Mouse (Mus musculus) lung, embryonic 14.5 days (tissue): ENCODE measurements around the gene Fmnl2. TPM values are rescaled to one million over a fixed set of nuclear protein-coding genes. Genes with fewer than 3 reads are reported as not detected.

ENCODE experiments used
- ATAC-seq: fragments of 200-750 bp; cut with Nextera tagmentation; 2 replicates; pipeline ENCODE4 v1.8.0; 2017; ENCODE audit warnings: mild to moderate bottlenecking, moderate TSS enrichment, moderate library complexity; ENCODE audit not compliant: insufficient read depth
- DNase-seq: peaks from one replicate; pipeline ENCODE4 v3.0.0-alpha.2; 2015
- H3K27ac ChIP-seq: fragments of 300-500 bp; sonication (generic); 2 replicates; pipeline ENCODE4 v1.5.1; 2014; ENCODE audit warnings: low read depth, mild to moderate bottlenecking, moderate library complexity
- H3K27me3 ChIP-seq: fragments of 300-500 bp; sonication (generic); 2 replicates; pipeline ENCODE4 v1.6.1; 2014; ENCODE audit warnings: low read length, control low read depth; ENCODE audit not compliant: insufficient read depth
- H3K36me3 ChIP-seq: fragments of 300-500 bp; sonication (generic); 2 replicates; pipeline ENCODE4 v1.6.1; 2014; ENCODE audit warnings: control low read depth; ENCODE audit not compliant: insufficient read depth
- H3K4me1 ChIP-seq: fragments of 300-500 bp; sonication (generic); 2 replicates; pipeline ENCODE4 v1.6.1; 2014; ENCODE audit warnings: antibody characterized with exemption, control low read depth; ENCODE audit not compliant: insufficient read depth
- H3K4me2 ChIP-seq: fragments of 300-500 bp; sonication (generic); 2 replicates; pipeline ENCODE4 v1.6.1; 2014; ENCODE audit warnings: mild to moderate bottlenecking
- H3K4me3 ChIP-seq: fragments of 300-500 bp; sonication (generic); 2 replicates; pipeline ENCODE4 v1.5.1; 2014; ENCODE audit warnings: low read depth, low read length
- H3K9ac ChIP-seq: fragments of 300-500 bp; sonication (generic); 2 replicates; pipeline ENCODE4 v1.6.1; 2014
- H3K9me3 ChIP-seq: fragments of 300-500 bp; sonication (generic); 2 replicates; pipeline ENCODE4 v1.6.1; 2016; ENCODE audit warnings: low read depth, low read length, control low read depth
- CTCF ChIP-seq: IDR thresholded peaks from 2 replicates; pipeline ENCODE4 v1.5.1; 2016; ENCODE audit warnings: antibody characterized with exemption, low read depth
- WGBS: fragments of 180-500 bp; shearing (Covaris S2); extraction: QIAGEN DNeasy Blood & Tissue Kit; methylation state at CpG from one replicate; pipeline ENCODE4 v1.1.7; 2014; 5-methylcytosine and 5-hydroxymethylcytosine counted together
- polyA plus RNA-seq: library from polyadenylated mRNA; unstranded; fragments of >200 nt; fragmentation: Nextera tagmentation; extraction: Ambion mirVana; gene quantifications from 2 replicates; pipeline ENCODE4 v1.2.1, GENCODE M21; 2014

The Fmnl2 gene
- polyA plus RNA-seq, 1 experiment from 2014 or later, result 5.0 TPM

- DNase-seq (no peak), ATAC-seq (no peak)
- H3K27me3 ChIP-seq, result no peaks in the 10 kb centered on the region
- no peaks in the 10 kb centered on the region for H3K36me3 ChIP-seq
- TF ChIP-seq CTCF, result no peak
- H3K27ac ChIP-seq, result no peak overlapping the region
- no peaks in the 10 kb centered on the region for H3K9me3 ChIP-seq
- no peak overlapping the region for H3K9ac ChIP-seq
- no peak overlapping the region for H3K4me3 ChIP-seq
- H3K4me2 ChIP-seq, result no peak overlapping the region
- H3K4me1 ChIP-seq, result peaks cover 12% of the 10 kb centered on the region
Observed at GRCm38 (mm10) chr2:52874721-52875120, 17.1 kb downstream of the Fmnl2 start.

GRCm38 (mm10) chr2:52875801-52876200, 18.1 kb downstream of the Fmnl2 start:
- Histone ChIP-seq H3K27me3 (no peaks in the 10 kb centered on the region), H3K9me3 (no peaks in the 10 kb centered on the region), H3K4me3 (no peak overlapping the region), H3K27ac (no peak overlapping the region), H3K36me3 (no peaks in the 10 kb centered on the region), H3K4me2 (no peak overlapping the region), H3K4me1 (peaks cover 12% of the 10 kb centered on the region), H3K9ac (no peak overlapping the region)
- ATAC-seq (no peak), DNase-seq (no peak)
- no peak for TF ChIP-seq CTCF
- 72% methylated on average over 9 of the region's 9 CpGs for WGBS

DNA sequence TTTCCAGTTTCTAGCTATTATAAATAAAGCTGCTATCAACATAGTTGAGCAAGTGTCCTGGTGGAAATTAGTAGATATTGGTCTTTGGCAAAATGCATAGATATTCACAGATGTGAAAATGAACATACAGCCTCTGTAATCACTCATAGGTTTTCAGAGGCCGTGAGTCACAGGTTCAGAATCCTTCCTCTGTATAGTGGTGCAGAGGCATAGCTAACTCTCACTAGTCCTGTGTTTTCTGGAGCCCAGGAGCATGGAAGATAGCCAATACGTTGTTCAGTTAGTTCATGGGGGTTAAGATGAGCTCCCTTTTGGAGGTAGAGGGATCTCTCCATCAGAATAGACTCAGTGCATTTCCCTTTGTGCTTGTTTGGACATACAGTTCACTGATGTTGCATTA, 25.7 kb downstream of the Fmnl2 start:
- Histone ChIP-seq H3K9me3 (no peaks in the 10 kb centered on the region), H3K36me3 (no peaks in the 10 kb centered on the region), H3K27ac (no peak overlapping the region), H3K9ac (no peak overlapping the region), H3K4me2 (no peak overlapping the region), H3K27me3 (no peaks in the 10 kb centered on the region), H3K4me1 (no peaks in the 10 kb centered on the region; the same call in 1 of the 2 replicates), H3K4me3 (no peak overlapping the region)
- WGBS, result 79% methylated on average over 2 of the region's 2 CpGs
- ATAC-seq (no peak), DNase-seq (no peak)
- no peak for TF ChIP-seq CTCF

DNA sequence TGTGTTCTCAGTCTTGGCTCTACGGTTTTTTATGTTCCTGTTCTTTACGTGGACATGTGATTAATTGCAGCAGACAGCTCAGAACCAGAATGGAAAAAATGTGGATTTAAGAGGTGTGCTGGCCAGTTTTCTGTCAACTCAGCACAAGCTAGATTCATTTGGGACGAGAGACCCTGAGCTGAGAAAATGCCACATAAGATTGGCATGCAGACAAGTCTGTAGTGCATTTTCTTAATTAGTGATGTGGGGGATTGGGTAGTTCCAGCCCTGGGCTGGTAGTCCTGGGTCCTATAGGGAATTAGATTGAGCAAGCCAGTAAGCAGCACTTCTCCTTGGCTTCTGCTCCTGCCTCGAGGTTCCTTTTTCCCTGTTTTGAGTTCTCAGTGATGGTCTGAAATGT, 26.4 kb downstream of the Fmnl2 start:
- DNase-seq, result no peak
- no peak overlapping the region for H3K9ac ChIP-seq
- WGBS, result 53% methylated on average over 4 of the region's 4 CpGs
- H3K4me3 ChIP-seq, result no peak overlapping the region
- no peak for TF ChIP-seq CTCF
- ATAC-seq, result no peak
- no peaks in the 10 kb centered on the region for H3K9me3 ChIP-seq
- H3K36me3 ChIP-seq, result no peaks in the 10 kb centered on the region
- H3K27me3 ChIP-seq, result no peaks in the 10 kb centered on the region
- no peaks in the 10 kb centered on the region; the same call in 1 of the 2 replicates for H3K4me1 ChIP-seq
- H3K27ac ChIP-seq, result no peak overlapping the region
- no peak overlapping the region for H3K4me2 ChIP-seq

GRCm38 (mm10) chr2:52885071-52885470, 27.4 kb downstream of the Fmnl2 start:
- no peak for DNase-seq
- Histone ChIP-seq H3K4me1 (no peaks in the 10 kb centered on the region), H3K4me2 (no peak overlapping the region), H3K36me3 (no peaks in the 10 kb centered on the region), H3K9ac (no peak overlapping the region), H3K4me3 (no peak overlapping the region), H3K27me3 (no peaks in the 10 kb centered on the region), H3K27ac (no peak overlapping the region), H3K9me3 (no peaks in the 10 kb centered on the region)
- ATAC-seq, result no peak
- TF ChIP-seq CTCF, result no peak
- WGBS, result 51% methylated on average over 3 of the region's 3 CpGs

DNA sequence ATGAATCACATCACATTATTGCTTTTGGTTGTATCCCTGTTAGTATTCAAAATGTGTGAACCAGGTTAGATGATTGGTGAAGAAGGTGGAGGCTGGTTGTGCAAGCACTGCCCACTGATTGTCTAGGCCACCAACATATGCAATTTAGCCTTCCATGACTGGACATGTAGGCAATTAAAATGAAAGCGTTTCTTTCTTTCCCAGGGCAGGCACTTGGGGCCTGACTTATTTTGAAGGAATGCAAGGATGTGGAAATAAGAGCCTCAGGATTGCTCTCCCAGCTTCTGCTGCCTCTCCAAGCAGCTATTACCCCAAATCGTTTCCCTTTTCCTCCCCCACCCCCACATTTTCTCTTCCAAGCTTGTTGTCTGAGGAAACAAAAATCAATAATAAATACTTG, 29.6 kb downstream of the Fmnl2 start:
- WGBS, result 51% methylated on average over 2 of the region's 2 CpGs

GRCm38 (mm10) chr2:52891115-52891514, 33.5 kb downstream of the Fmnl2 start:
- H3K4me1 ChIP-seq, result no peaks in the 10 kb centered on the region
- no peak overlapping the region for H3K4me2 ChIP-seq
- no peaks in the 10 kb centered on the region for H3K36me3 ChIP-seq
- no peak overlapping the region for H3K27ac ChIP-seq
- no peak for TF ChIP-seq CTCF
- no peaks in the 10 kb centered on the region for H3K27me3 ChIP-seq
- H3K9me3 ChIP-seq, result no peaks in the 10 kb centered on the region
- H3K4me3 ChIP-seq, result no peak overlapping the region
- WGBS, result 69% methylated on average over 8 of the region's 8 CpGs
- DNase-seq (no peak), ATAC-seq (no peak)
- H3K9ac ChIP-seq, result no peak overlapping the region

More for the DNA sequence above, 29.6 kb downstream of the Fmnl2 start:
- DNase-seq (no peak), ATAC-seq (no peak)
- Histone ChIP-seq H3K36me3 (no peaks in the 10 kb centered on the region), H3K27me3 (no peaks in the 10 kb centered on the region), H3K4me3 (no peak overlapping the region), H3K9ac (no peak overlapping the region), H3K4me1 (no peaks in the 10 kb centered on the region), H3K4me2 (no peak overlapping the region), H3K27ac (no peak overlapping the region), H3K9me3 (no peaks in the 10 kb centered on the region)
- TF ChIP-seq CTCF, result no peak

DNA sequence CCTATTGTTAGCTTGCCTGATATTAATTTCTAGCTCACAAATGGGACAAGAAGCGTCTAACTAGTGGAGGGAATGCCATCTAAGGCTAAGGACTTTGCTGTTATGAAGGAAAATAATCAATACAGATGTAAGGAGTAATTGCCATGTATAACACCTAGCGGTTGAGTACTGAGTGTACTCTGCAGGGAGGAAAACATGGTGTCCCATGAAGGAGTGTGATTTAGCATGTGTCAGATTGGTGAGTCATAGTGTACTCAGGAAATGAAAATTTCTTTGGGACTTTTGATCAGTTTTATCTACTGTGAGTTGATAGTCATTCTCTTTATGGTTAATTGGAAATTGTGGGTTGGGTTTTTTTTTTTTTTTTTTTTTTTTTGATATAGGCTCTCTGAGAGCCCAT, 34.1 kb downstream of the Fmnl2 start:
- no peaks in the 10 kb centered on the region for H3K36me3 ChIP-seq
- no peaks in the 10 kb centered on the region for H3K27me3 ChIP-seq
- H3K27ac ChIP-seq, result no peak overlapping the region
- no peaks in the 10 kb centered on the region for H3K4me1 ChIP-seq
- DNase-seq, result no peak
- H3K4me3 ChIP-seq, result no peak overlapping the region
- H3K9ac ChIP-seq, result no peak overlapping the region
- no peak for TF ChIP-seq CTCF
- H3K4me2 ChIP-seq, result no peak overlapping the region
- H3K9me3 ChIP-seq, result no peaks in the 10 kb centered on the region
- no peak for ATAC-seq
- 94% methylated on average over 2 of the region's 2 CpGs for WGBS
